Mouse (Mus musculus): ENCODE data around the gene Thtpa.

The Thtpa gene

GRCm38 (mm10) chr14:55118852-55119251, 24.3 kb downstream of the Thtpa start:
- in situ Hi-C loops (cut with MboI; ENCODE audit: unreplicated experiment in 2 of 2): loop anchor here in 1 of 2 experiments (25.0 kb wide), 1 partner anchor 643 kb away; the partner anchor contains the start of genes Cideb, Ltb4r1 and Ltb4r2

GRCm38 (mm10) chr14:55119421-55120134, 25.0 kb downstream of the Thtpa start:
- in situ Hi-C loops (cut with MboI; ENCODE audit: unreplicated experiment in 2 of 2): loop anchor here (5.0 to 25.0 kb wide), 3 partner anchors 43 to 643 kb away; partner anchors contain the start of genes Cideb (in 1 of the 2), Ltb4r1 (in 1 of the 2) and Ltb4r2 (in 1 of the 2)

GRCm38 (mm10) chr14:55121947-55122346, 27.4 kb downstream of the Thtpa start:
- in situ Hi-C loops (cut with MboI; ENCODE audit: unreplicated experiment in 2 of 2): loop anchor here (5.0 to 25.0 kb wide), 3 partner anchors 40 to 640 kb away; partner anchors contain the start of genes Cideb (in 1 of the 2), Ltb4r1 (in 1 of the 2) and Ltb4r2 (in 1 of the 2)

- in situ Hi-C loops (cut with MboI; ENCODE audit: unreplicated experiment in 2 of 2): loop anchor here (5.0 to 25.0 kb wide), 3 partner anchors 40 to 640 kb away; partner anchors contain the start of genes Cideb (in 1 of the 2), Ltb4r1 (in 1 of the 2) and Ltb4r2 (in 1 of the 2)
These were observed 27.8 kb downstream of the Thtpa start for GRCm38 (mm10) chr14:55122359-55122758.

- in situ Hi-C loops (cut with MboI; ENCODE audit: unreplicated experiment in 2 of 2): no loop called here
These were observed 31.1 kb downstream of the Thtpa start for GRCm38 (mm10) chr14:55125711-55126110.

- in situ Hi-C loops (cut with MboI; ENCODE audit: unreplicated experiment in 2 of 2): no loop called here
These were observed 31.9 kb downstream of the Thtpa start for GRCm38 (mm10) chr14:55126521-55126920.

GRCm38 (mm10) chr14:55135676-55136075, 41.1 kb downstream of the Thtpa start:
- in situ Hi-C loops (cut with MboI; ENCODE audit: unreplicated experiment in 2 of 2): no loop called here

GRCm38 (mm10) chr14:55139313-55139712, 44.7 kb downstream of the Thtpa start:
- in situ Hi-C loops (cut with MboI; ENCODE audit: unreplicated experiment in 2 of 2): no loop called here

GRCm38 (mm10) chr14:55146324-55146723, 51.7 kb downstream of the Thtpa start:
- in situ Hi-C loops (cut with MboI; ENCODE audit: unreplicated experiment in 2 of 2): no loop called here

GRCm38 (mm10) chr14:55146829-55147401, 52.3 kb downstream of the Thtpa start:
- in situ Hi-C loops (cut with MboI; ENCODE audit: unreplicated experiment in 2 of 2): no loop called here

- in situ Hi-C loops (cut with MboI; ENCODE audit: unreplicated experiment in 2 of 2): no loop called here
These were observed 53.9 kb downstream of the Thtpa start for GRCm38 (mm10) chr14:55148363-55148915.
